28 mouse cellular contexts compared by ENCODE assay signal in genomic region chr12:85666112-85666511, GRCm38 (mm10). TPM values are rescaled to one million over a fixed set of nuclear protein-coding genes. Genes with fewer than 3 reads are reported as not detected.
"Had no signal": no experiment of that assay in that cellular context is flagged by ENCODE, and none has a peak within 500 bp of the region (broad histone marks: within the 10 kb centered on the region; RNA-seq: fewer than 3 reads in every experiment).

No protein-coding gene starts in this region.

- H3K27ac ChIP-seq: gastrocnemius, adult 2 months; heart, embryonic 10.5 days; hindbrain, embryonic 10.5 days; hindbrain, embryonic 12.5 days; hindbrain, embryonic 14.5 days; hindbrain, postnatal 0 days; kidney, embryonic 15.5 days; kidney, postnatal 0 days; layer of hippocampus, adult 2 months; left cerebral cortex, adult 2 months; limb, embryonic 10.5 days; limb, embryonic 12.5 days; liver, embryonic 13.5 days; liver, embryonic 15.5 days had no signal

- H3K36me3 ChIP-seq: heart, embryonic 10.5 days; heart, embryonic 12.5 days; hindbrain, embryonic 10.5 days; hindbrain, embryonic 12.5 days; kidney, embryonic 15.5 days; limb, embryonic 10.5 days; limb, embryonic 12.5 days; liver, embryonic 13.5 days; liver, embryonic 15.5 days had no signal

- DNase-seq: gastrocnemius, adult 2 months; gastrocnemius, postnatal 10 days; gastrocnemius, postnatal 25 days; heart, adult 18-20 months; heart, postnatal 10 days; heart, postnatal 4 days; kidney, adult 11 months; kidney, adult 2 months; kidney, adult 9 months; kidney, postnatal 14 days; kidney, postnatal 36 days; liver; liver, embryonic 13.5 days; liver, postnatal 0 days had no signal

- H3K4me1 ChIP-seq: hindbrain, embryonic 10.5 days; limb, embryonic 10.5 days; liver, embryonic 13.5 days; liver, embryonic 15.5 days had no signal

- H3K4me2 ChIP-seq: heart, embryonic 12.5 days; hindbrain, embryonic 12.5 days; hindbrain, embryonic 14.5 days; kidney, embryonic 15.5 days; limb, embryonic 12.5 days; liver, embryonic 11.5 days; liver, embryonic 13.5 days; liver, embryonic 15.5 days had no signal

- H3K9ac ChIP-seq: heart, embryonic 12.5 days; hindbrain, embryonic 12.5 days; hindbrain, embryonic 14.5 days; kidney, embryonic 15.5 days; limb, embryonic 12.5 days; liver, embryonic 13.5 days; liver, embryonic 15.5 days; liver, postnatal 0 days had no signal

- H3K4me3 ChIP-seq: gastrocnemius, adult 2 months; heart, embryonic 10.5 days; heart, embryonic 12.5 days; hindbrain, embryonic 10.5 days; hindbrain, embryonic 12.5 days; kidney, embryonic 15.5 days; layer of hippocampus, adult 2 months; left cerebral cortex, adult 2 months; limb, embryonic 10.5 days; limb, embryonic 12.5 days; liver, embryonic 13.5 days; liver, embryonic 15.5 days had no signal

- H3K27me3 ChIP-seq: hindbrain, embryonic 12.5 days; kidney, embryonic 15.5 days; limb, embryonic 12.5 days; liver, embryonic 13.5 days had no signal

- H3K9me3 ChIP-seq: heart, embryonic 10.5 days; heart, embryonic 12.5 days; hindbrain, embryonic 10.5 days; hindbrain, embryonic 12.5 days; kidney, embryonic 15.5 days; limb, embryonic 10.5 days; limb, embryonic 12.5 days; liver, embryonic 13.5 days; liver, embryonic 15.5 days had no signal

RNA-seq across cellular contexts. Expression of gene Batf, which starts 20.4 kb away (rescaled TPM):
- total RNA-seq: hindbrain, postnatal 0 days had no signal
